Mouse (Mus musculus) testis, adult 2 months (tissue): ENCODE measurements at regions not wholly inside any gene's neighbourhood (a gene's known extent, or its start where the extent isn't known, plus 50 kb on each side); places are given as distances from the start of the nearest gene placed in this dataset.
"Not testable (repeated sequence)": the region's sequence is repeated elsewhere in the genome, so short reads cannot be mapped to it uniquely, and the experiment has no call there.

Source experiments
- H3K27ac ChIP-seq: fragments of 200-500 bp; 2 replicates; pipeline ENCODE4 v1.5.1; 2012; ENCODE audit warnings: low read depth, low read length; ENCODE audit not compliant: control insufficient read depth, insufficient read depth
- H3K27me3 ChIP-seq: fragments of 200-500 bp; 2 replicates; pipeline ENCODE4 v1.6.1; 2012; ENCODE audit warnings: mild to moderate bottlenecking, low read length, moderate library complexity; ENCODE audit not compliant: control insufficient read depth, insufficient read depth
- H3K36me3 ChIP-seq: fragments of 200-500 bp; 2 replicates; pipeline ENCODE4 v1.6.1; 2012; ENCODE audit warnings: mild to moderate bottlenecking, low read length; ENCODE audit not compliant: control insufficient read depth, insufficient read depth
- H3K4me1 ChIP-seq: fragments of 200-500 bp; 2 replicates; pipeline ENCODE4 v1.6.1; 2012; ENCODE audit warnings: low read length; ENCODE audit not compliant: control insufficient read depth, insufficient read depth
- H3K4me3 ChIP-seq: fragments of 200-500 bp; 2 replicates; pipeline ENCODE4 v1.5.1; 2012; ENCODE audit warnings: low read depth, mild to moderate bottlenecking, low read length, moderate library complexity, mixed read lengths; ENCODE audit not compliant: control insufficient read depth
- CTCF ChIP-seq: fragments of 200-500 bp; IDR thresholded peaks from 2 replicates; pipeline ENCODE4 v1.5.1; 2012; ENCODE audit warnings: low read depth, mild to moderate bottlenecking, inconsistent platforms, low read length, moderate library complexity; ENCODE audit not compliant: control insufficient read depth, insufficient read depth, insufficient replicate concordance
- POLR2A ChIP-seq: fragments of 200-500 bp; IDR thresholded peaks from 2 replicates; pipeline ENCODE4 v1.6.1; 2012; ENCODE audit warnings: low read depth, mild to moderate bottlenecking, inconsistent platforms, low read length, moderate library complexity; ENCODE audit not compliant: control insufficient read depth

DNA sequence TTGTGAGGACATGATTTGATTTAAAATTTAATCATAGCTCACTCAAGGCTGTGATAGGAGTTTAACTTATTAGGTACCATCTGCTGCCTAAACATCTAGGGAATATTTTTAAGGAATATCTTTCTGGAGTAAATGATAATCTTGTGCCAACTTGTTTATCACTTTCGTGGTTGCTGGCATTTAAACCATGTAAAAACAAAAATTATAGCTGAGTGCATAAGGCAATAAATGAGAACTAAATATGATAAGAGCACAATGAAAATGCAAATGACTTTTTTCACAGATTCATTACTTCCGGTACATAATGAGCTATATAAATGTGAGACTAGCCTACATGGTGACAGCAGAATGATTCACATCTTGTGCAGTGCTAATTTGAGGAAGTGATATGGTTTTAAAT, 221.8 kb upstream of the Tmprss15 start:
- Histone ChIP-seq H3K27me3 (no peaks in the 10 kb centered on the region), H3K36me3 (no peaks in the 10 kb centered on the region), H3K27ac (no peak overlapping the region), H3K4me1 (no peaks in the 10 kb centered on the region), H3K4me3 (no peak overlapping the region)
- no peak for TF ChIP-seq POLR2A
- no peak for TF ChIP-seq CTCF

GRCm38 (mm10) chr16:79308541-79308940, 217.6 kb upstream of the Tmprss15 start:
- Histone ChIP-seq H3K27ac (no peak overlapping the region), H3K27me3 (no peaks in the 10 kb centered on the region), H3K4me3 (no peak overlapping the region), H3K36me3 (no peaks in the 10 kb centered on the region), H3K4me1 (no peaks in the 10 kb centered on the region)
- TF ChIP-seq POLR2A (no peak), CTCF (no peak)

GRCm38 (mm10) chr16:79296621-79297020, 205.7 kb upstream of the Tmprss15 start:
- H3K36me3 ChIP-seq, H3K27me3 ChIP-seq, H3K27ac ChIP-seq, H3K4me3 ChIP-seq, H3K4me1 ChIP-seq: not testable (repeated sequence)

DNA sequence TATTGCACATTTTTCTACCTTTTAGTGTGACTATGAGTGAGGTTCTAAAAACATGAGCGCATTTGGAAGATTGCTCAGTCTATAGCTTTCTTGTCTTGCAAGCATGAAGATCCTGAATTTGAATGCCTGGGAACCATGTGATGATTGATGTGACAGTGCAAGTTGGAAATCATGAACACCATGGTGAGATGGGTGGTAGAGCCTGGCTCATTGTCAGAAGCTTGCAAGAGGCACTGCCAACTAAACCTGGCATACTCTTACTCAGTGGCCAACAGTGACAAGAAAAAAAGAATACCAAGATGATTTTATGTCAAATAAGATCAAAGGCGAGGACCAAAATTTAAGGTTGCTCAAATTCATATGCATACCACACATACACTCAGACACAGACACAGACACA, 188.1 kb upstream of the Tmprss15 start:
- Histone ChIP-seq H3K4me1 (no peaks in the 10 kb centered on the region), H3K36me3 (no peaks in the 10 kb centered on the region), H3K4me3 (no peak overlapping the region), H3K27me3 (no peaks in the 10 kb centered on the region), H3K27ac (no peak overlapping the region)
- TF ChIP-seq CTCF = no peak
- no peak for TF ChIP-seq POLR2A

DNA sequence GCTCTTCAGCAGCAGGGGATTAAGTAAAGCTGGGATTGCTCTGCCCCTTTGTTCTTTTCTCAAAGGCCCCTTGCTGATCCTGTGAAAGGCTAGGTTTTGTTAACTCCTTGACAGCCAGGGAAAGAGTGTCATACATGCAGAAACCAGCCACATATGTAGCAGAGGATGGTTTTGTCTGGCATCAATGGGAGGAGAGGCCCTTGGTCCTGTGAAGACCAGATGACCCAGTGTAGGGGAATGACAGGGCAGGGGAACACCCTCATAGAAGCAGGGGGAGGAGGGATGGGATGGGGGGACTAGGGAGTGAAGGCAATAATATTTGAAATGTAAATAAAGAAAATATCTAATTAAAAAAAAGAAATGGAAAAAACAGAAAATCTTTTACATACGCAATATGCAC, 165.6 kb upstream of the Tmprss15 start:
- Histone ChIP-seq H3K36me3 (no peaks in the 10 kb centered on the region), H3K4me3 (no peak overlapping the region), H3K27ac (no peak overlapping the region), H3K27me3 (no peaks in the 10 kb centered on the region), H3K4me1 (no peaks in the 10 kb centered on the region)
- no peak for TF ChIP-seq CTCF
- no peak for TF ChIP-seq POLR2A

GRCm38 (mm10) chr16:79256084-79256483, 165.2 kb upstream of the Tmprss15 start:
- H3K27ac ChIP-seq = no peak overlapping the region
- H3K27me3 ChIP-seq = no peaks in the 10 kb centered on the region
- no peaks in the 10 kb centered on the region for H3K36me3 ChIP-seq
- H3K4me1 ChIP-seq = no peaks in the 10 kb centered on the region
- TF ChIP-seq CTCF (no peak), POLR2A (no peak)
- no peak overlapping the region for H3K4me3 ChIP-seq

DNA sequence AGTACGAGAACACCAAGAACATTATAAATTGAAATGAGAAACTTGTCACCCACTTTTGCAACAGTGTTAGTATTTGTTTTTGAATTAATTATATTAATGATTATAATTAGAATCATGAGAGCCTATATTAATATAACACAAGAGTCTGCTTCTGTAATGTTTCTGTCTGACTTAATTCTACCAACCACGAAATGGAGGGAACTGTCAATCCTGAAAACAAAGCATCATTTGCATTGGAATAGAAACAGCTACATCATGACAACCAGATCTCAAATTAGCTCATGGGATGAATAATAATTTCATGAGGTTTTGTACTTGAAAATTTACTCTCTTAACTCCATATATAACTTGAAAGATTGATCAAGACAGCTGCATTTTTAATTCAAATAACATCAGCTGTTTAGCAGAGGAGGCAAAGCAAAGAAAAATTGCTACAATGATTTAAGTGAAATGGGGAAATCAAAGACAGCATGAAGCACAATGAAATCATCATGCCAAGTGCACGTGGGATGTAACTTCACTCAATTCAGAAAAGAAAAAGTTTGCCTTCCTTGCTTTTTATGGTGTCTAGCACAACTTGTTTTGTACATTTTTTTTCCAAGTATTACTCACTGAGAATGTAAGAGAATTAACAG, 150.1 kb upstream of the Tmprss15 start:
- no peaks in the 10 kb centered on the region for H3K36me3 ChIP-seq
- no peaks in the 10 kb centered on the region for H3K4me1 ChIP-seq
- H3K27me3 ChIP-seq = no peaks in the 10 kb centered on the region
- H3K27ac ChIP-seq = no peak overlapping the region
- TF ChIP-seq POLR2A (no peak), CTCF (no peak)
- no peak overlapping the region for H3K4me3 ChIP-seq

DNA sequence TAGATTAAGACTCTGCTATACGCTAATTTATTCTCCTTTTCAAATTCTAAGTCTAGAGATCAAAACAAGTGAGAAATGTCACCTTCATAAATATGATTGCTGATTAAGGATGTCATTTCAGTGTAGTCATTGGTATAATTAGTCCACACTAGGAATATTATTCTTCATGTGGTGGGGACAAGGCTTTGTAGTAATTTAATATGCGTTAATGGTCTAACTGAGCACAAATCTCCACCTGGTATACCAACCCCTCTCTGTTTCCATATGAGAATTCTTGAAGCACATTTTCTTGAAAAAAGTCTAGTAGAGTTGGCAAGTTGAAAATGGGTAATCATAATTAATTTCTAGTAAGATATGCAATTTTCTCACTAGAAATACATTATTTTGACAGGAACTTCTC, 149.3 kb upstream of the Tmprss15 start:
- H3K36me3 ChIP-seq = no peaks in the 10 kb centered on the region
- H3K4me3 ChIP-seq = no peak overlapping the region
- no peaks in the 10 kb centered on the region for H3K27me3 ChIP-seq
- TF ChIP-seq POLR2A (no peak), CTCF (no peak)
- H3K4me1 ChIP-seq = no peaks in the 10 kb centered on the region
- H3K27ac ChIP-seq = no peak overlapping the region
